Mouse (Mus musculus) adrenal gland, adult 2 months (tissue): ENCODE measurements around the gene 2510009E07Rik. TPM values are rescaled to one million over a fixed set of nuclear protein-coding genes. Genes with fewer than 3 reads are reported as not detected.
"Not testable (repeated sequence)": the region's sequence is repeated elsewhere in the genome, so short reads cannot be mapped to it uniquely, and the experiment has no call there.

ENCODE experiments used
- DNase-seq: peaks from one replicate; pipeline ENCODE4 v3.0.0; 2021
- polyA plus RNA-seq: library from polyadenylated mRNA; depleted of rRNA; stranded (reverse); fragments of >200 nt; gene quantifications from 2 replicates; pipeline ENCODE4 v1.2.3, GENCODE M21; 2012
- total RNA-seq, 2 experiments: library from RNA; stranded (reverse); gene quantifications; 2 replicates each; pipeline ENCODE4 v1.2.3; 2021

Gene 2510009E07Rik
- total and polyA plus RNA-seq, 3 experiments = 14.2 to 21.1 (median 15.2) TPM

DNA sequence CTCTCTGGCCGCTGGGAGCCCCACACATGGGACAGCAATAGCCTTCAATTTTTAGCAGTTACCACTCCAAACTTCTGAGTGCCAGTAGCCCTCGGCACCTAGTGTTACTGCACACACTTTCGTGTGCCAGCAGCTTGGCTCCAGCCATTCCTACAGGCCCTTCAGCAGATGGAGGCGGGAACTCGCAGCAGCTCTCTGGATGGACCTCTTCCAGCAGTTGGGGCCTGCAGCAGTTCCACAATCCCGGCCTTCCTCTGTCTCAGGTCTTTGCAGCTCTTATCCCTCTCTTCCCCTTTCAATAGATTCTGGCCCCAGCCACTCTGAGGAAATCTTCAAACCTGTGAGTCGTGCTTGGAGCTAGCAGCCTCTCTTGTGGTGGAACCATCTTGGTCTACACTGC, 17.7 kb downstream of the 2510009E07Rik start:
- no peak for DNase-seq

DNA sequence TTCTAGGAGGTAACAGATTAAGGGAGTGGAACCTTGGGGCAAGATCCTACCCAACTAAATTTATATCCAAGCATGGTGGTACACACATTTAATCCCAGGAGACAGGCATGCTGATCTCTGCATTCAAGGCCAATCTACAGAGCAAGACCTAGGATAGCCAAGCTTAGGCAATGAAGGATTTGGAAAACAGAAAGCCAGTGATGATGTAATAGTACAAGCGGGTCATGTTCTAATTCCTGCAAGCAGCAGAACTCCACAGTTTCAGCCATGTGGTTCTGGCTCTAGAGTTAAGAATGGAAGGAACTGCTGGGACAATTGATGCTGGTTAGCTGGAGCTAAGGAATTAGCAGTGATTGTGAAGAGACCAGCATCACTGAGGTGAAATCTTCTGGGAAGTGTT, 20.8 kb downstream of the 2510009E07Rik start:
- not testable (repeated sequence) for DNase-seq

DNA sequence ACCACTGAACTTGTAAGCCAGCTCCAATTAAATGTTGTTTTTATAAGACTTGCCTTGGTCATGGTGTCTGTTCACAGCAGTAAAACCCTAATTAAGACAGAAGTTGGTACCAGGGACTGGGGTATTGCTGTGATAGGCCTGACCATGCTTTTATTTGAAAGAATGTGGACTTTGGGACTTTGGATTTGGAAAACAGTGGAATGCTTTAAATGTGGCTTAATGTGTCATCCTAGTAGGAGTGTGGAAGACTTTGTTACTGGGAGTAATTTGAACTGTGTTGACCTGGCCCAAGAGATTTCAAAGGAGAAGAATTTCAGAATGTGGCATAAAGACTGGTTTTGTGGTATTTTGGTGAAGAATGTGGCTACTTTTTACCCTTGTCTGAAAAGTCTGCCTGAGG, 21.4 kb downstream of the 2510009E07Rik start:
- DNase-seq = not testable (repeated sequence)

DNA sequence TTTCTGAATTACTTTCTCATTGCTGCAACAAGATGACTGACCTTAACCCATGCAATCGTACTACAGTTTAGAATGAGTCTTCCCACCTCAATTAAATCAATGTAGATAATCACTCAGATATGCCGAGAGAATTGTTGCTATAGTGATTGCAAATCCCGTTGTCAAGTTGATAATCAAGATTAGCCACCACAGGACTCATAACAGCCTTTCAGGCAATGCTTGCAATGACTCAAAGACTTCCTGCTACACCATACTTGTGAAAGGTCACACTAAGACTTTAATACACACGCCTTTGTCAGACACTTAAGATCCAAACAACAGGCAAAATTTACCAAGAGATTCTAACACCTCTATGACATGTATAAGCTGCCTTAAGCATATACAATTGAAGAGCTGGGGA, 22.6 kb downstream of the 2510009E07Rik start:
- DNase-seq = no peak

DNA sequence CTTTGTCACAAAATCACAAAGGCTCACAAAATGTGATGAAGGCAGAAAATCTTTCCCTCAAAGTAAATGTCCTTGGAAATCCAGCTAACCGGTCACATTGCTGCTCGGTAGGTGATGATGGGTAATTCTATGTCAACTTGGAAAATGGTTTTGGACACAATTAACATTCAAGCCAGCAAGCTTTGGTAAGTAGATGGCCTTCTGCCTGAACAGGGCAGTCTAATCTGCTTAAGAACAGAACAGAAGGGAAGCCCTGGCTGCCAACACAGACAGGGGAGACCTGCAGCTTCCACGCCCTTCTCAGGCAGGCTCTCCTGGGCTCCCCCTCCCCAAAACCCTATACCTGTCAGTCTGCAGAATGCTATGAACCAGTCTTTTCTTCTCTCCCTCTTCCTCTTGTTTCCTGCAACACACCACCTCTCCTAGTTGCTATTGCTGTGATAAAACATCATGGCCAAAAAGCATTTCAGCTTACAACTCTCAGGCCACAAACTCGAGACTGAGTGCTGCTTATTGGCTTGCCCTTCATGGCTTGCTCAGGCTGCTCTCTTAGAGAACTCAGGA, 29.0 kb downstream of the 2510009E07Rik start:
- no peak for DNase-seq

DNA sequence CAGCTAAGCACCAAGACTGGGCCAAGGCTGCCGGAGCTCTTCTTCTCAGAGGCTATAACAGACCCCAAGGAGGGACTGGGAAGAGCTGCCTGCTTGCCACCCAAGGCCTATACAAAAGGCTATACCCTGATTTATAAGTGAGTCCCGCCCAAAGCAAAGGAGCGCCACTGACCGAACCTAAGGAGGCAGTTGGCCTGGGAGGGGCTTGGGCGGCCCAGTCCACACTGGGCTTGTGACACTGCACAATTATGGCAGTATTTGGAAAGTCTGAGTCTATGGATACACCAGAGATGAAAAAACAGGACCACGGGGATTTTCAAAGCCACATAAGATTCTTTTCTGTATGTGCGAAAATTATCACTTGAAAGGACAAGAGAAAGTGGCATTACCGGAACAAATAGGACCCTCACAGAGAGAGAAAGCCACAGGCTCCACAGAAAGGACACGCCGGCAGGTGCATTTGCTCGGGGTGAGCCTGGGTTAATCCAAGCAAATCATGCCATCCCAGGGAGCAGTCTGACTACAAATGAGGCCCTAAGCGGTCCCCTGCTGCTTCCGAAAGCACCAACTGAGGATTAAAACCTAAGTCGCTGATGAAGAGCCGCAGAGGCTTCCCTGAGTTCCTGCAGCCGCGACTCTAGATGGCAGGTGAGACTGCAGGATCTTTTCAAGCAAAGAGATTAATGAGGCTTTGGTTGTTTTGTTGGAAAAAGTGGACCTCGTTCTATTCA, 29.7 kb downstream of the 2510009E07Rik start:
- DNase-seq = no peak

DNA sequence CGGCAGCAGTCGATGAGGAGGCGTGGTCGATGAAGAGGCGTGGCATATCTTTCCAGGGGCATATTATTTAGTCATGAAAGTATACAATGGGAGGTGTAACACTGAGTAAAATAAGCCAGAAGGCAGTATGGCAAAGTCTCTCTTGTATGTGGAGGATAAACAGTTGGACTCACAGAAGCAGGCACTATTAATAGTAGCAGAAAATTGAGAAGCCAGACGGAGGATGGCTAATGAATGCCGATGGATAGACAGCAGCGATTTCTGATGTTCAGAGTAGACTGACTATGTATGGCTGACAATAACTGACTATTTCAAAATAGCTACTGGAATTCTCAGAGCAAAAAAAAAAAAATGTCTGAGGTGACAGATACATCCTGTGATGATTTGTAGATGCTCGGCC, 38.5 kb downstream of the 2510009E07Rik start:
- no peak for DNase-seq

DNA sequence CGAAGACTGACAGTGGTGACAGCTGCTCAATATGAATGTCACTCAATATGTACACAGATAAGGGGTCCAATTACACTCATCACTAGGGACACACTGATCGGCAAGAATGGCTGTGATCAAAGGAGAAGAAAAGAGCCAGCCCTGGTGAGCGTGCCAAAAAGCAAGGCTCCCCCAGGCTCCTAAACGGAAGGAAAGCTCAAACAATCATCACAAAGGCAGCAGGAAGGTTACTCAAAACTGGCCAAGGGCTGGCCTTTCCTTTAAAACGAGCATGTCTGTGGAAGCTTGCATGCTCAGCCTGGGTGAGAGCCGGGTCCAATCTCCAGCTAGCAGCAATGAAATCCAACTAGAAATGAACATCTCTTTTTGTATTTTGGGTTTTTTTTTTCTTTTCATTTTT, 39.2 kb downstream of the 2510009E07Rik start:
- DNase-seq = no peak

DNA sequence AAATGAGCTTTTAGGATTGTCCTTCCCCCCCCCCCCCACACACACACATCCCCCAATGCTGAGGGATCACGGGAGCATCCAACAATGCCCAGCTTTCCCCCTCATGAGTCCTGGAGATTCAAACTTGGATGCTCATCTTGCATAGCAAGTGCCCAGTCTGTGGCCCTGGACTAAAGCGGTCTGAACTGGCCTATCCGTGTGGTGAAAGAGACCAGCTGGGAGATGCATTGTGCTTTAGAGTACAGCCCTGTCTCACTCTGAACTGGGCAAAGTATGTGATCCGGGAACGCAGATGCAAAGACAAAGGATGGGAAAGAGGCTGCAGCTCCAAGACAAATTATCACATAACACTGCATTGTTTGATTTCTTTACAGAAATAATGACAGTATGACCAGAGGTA, 40.1 kb downstream of the 2510009E07Rik start:
- no peak for DNase-seq

DNA sequence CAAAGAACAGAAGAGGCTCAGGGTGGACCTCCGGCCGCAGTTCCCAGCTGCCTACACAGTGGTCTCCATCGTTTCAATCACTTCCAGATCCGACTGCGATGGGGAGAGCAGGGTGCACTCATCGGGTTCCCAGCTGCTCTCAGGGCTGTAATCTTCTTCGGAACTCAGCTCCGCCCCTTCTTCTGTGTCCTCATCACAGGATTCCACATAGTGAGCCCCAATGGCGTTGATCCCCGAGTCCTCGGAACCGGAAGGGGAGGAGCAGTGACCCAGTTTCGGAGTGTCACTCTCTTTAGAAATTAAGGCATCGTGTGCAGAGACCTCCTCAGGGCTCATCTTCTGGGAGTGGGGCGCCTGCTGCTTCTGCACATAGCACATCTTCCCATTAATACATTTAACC, 41.3 kb downstream of the 2510009E07Rik start:
- no peak for DNase-seq

DNA sequence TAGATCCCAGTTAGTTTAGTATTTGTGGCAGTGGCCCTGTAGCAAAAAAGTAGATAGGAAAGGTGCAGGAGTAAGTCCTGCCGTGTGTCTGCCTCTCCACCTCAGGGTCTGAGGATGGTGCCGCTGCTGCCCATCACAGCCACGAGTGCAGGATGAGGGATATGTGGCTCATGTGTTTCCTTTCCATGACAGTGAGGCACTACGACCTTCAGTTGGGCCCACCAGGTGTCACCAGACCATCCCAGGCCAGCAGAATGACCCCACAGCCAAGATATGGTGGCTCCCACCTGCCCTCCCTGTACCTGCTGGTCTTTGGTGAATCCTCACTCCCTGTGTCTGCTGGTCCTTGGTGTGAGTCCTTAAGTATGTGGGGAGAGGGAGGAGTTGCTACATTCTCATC, 43.3 kb downstream of the 2510009E07Rik start:
- DNase-seq = no peak

DNA sequence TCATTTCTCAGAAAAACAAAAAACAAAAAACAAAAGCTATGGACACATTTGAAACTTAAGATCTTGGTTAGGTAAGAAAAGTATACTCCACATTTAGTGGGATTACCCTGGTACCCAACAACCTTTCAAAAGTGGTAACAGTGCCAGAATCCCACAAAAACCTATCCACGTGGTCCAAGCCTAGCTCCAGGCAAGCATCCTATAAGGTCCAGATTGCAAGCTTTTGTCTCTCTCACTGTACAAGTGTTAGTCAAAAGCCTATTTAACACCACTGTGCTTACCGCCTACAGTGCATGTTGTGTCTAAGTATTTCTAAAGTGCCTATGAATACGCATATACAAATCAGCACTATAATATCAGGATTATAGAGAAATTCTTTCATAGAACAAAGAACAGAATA, 44.2 kb downstream of the 2510009E07Rik start:
- DNase-seq = no peak

DNA sequence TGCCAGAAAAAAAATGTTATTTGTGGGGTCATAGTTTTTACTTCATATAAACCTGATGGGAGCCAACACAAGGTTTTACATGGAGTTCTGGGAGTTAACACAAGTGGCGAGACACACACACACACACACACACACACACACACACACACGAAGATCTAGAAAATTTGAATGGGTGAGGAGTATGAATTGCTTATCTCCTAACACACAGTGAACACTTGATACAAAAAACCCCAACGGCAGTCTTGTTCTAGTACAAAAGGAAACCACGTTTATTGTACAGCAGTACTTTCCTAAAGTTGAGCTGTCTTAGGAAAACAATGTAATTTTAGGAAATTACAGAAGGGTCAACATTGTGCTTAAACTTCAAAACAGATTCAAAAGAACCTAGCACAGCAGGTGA, 45.7 kb downstream of the 2510009E07Rik start:
- DNase-seq = no peak

DNA sequence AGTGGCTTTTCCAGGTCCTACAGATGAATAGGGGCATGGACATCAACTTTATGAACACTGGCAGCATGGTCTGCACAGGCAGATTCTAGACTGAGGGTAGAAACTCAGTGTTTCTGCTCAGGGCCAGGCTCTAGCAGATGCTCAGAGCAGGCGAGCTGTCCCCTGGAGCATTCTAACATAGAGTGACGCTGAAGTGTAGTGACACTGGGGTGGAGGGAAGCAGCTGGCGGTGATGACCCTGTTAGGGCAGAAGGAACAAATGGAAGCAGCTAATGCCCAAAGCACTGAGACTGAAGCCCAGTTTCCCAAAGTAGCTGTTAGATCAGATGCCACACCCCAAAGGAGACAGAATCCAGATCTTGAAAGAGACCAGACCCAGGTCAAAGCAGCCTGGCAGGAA, 48.0 kb downstream of the 2510009E07Rik start:
- no peak for DNase-seq

DNA sequence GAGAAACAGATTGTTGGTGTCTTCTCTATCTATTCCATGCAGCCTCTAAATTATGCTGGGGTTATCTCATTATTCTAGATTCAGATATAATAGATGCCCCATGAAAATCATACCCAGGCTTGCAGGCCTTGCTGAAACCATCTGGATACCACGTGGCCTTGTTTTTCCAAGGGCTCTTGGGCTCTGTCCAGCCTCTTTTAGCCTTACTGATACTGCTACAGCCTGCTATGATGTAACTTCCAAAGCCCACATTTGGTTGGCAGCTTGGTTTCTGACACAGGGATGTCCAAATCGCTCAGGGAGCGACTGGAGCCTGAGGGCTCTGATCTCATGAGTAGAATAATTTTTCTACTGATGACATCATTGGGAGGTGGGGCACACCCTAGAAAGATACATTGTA, 48.5 kb downstream of the 2510009E07Rik start:
- peak; percentile 47 for DNase-seq

DNA sequence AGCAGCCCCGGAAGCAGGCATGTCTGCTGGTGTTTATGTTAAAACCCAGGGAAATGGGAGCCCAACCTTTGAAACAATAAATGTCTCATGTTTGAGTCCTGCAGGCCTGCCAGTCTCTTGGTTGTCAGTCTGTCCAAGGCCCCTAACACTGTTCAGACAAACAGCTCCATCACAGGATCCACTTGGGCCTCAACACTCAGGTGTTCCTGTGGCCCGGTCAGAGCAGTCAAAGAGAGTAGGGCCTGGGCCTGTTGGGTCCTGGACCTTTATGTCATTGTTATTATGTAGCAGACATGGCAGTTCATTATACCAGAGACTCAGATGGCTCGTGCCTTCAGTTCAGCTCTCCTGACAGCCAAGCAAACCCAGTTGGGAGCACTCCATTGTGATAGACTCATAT, 49.9 kb downstream of the 2510009E07Rik start:
- no peak for DNase-seq

DNA sequence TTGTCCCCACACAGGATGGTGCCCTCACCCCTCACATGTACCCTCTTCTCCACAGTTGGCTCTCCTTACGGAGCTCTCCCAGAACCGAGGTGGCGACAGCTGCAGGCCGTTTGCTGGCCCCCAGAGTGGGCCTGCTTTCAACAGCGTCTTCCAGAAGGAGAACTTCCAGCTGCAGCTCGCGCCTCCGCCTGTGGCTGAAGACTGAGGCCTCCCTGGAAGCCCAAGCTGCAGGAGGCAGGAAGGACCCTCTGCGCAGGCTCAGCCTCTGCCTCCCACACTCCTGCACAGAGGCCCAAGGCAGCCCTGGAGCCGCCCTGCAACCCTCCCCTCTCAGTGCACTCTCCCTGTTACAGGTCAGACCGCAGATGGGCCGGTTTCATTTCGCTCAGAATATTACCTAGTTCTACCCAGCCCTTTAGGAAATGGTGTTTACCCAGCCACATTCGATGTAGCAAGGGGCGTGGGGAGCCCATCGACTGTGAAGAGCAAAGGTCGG, 50.4 kb downstream of the 2510009E07Rik start:
- DNase-seq = peak; percentile 39

DNA sequence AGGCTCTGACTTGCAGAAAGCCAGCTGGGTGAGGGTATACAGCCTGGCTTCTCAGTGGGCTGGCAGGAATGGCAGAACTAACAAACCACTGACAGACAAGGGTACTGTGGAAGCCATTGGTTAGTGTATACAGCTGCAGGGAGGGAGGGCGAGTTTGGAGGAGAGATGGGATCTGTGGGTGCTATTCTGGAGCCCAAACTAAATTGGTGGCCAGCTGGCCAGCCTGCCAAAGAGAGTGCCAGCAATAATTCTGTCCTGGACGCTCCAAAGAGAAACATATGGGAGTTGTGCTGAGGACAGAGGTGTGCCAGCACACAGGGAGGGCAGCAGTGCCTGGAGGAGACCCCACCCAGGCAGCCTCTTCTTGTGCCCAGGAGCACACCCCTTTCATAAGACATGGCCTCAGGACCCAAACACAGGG, 50.8 kb downstream of the 2510009E07Rik start:
- no peak for DNase-seq

DNA sequence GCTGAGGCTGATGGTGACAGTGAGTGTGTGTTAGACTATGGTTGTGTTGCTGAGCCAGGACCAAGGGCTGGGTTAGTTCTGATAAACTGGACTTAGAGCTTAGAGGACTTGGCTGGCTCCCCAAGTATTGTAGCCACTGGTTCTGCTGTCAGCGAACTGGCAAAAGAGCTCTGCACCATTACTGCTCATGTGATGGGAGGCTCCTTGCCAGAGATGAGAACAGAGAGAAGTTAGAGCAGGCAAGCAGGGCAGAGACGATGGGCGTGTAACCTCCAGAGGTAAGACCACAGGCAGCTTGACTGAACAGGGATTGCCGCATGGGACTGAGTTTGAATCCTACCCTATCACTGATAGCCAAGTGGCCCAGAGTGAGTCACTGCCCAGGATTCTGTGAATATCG, 51.6 kb downstream of the 2510009E07Rik start:
- no peak for DNase-seq

DNA sequence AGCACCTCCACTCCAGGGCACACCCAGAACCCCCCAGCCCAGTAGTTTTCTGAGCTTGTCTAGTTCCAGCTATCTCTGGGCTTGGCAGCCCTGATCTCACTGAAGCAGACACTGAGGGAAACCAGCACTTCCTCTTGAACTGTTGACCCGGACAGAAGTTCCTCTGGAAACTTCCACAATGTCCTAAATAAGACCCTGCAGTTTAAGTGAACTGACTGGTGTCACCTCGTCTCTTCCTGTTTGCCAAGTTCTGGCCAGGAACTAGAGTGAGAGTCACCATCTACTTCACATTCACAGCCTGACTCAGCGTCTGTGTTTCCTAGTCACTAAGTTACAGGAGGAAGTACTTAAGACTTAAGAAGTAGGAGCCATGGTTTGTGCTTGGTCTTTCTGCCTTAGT, 52.5 kb downstream of the 2510009E07Rik start:
- peak; percentile 36 for DNase-seq

DNA sequence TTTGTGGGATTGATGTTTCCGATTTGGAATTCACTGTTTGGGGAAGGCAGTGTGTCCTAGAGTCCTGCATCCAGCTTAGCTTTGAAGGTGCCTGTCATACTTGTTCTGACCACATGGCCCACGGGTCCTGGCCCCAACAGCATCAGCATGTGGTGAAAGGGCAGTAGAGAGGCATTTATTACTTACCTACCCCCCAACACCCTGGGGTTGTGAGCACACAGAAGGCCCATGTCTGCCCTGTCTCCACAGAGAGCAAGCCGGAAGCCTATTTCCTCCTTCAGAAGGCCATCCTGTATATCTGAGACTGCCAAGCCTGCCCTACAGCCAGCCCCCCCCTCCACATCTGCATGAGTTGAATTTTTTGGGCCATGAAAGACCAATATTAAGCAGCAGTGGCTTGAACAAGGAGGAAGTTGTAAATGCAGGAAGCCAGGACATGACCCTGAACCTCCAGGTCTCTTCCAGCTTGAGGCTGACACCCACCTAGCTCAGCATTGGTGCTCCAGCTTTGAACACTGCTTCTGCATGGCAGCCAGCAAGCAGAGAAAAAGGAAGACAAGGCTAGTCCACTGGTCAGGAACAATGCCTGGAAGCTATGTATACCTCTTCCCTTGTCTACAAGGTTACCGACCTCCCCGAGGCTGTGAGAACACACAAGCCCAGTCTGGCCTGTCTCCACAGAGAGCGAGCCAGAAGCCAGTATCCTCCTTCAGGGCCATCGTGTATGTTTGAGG, 53.5 kb downstream of the 2510009E07Rik start:
- DNase-seq = peak; percentile 35

DNA sequence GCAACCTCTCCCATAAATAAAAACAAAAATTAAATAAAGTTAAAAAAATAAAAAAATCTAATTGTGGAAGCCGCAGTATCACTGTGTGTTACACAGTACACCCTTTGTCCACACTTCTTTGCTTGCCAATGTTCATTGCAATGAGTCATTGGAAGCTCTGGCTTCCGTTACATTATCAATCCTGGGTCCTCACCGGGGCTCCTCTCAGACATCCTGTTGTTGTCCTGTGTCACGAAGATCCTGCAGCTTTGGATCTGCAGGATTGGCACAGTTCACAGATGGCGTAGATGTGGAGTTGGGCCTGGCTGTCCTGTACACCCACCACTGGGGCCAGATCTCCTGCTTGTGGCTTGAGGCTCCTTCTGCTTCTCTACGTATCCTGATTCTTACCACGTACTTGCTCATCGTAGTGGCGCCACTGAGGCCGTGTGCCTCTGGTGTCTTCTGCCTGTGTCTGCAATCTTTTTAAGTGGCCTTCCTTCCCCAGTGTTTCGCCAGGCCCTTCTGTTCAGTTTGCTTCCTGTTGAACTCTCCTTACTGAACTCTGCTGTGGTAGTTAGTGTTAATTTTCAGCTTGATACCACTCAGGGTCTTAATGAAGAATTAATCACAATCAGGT, 57.2 kb downstream of the 2510009E07Rik start:
- no peak for DNase-seq
